Mouse (Mus musculus) neutrophil, adult 5-6 weeks (primary cell): ENCODE data around the gene Snx10. TPM values are rescaled to one million over a fixed set of nuclear protein-coding genes. Genes with fewer than 3 reads are reported as not detected.

ENCODE experiments used
- ATAC-seq: fragments of 151-379, 151-347 bp; 2 replicates; pipeline ENCODE4 v1.8.0; 2017; ENCODE audit warnings: mild to moderate bottlenecking, moderate TSS enrichment; ENCODE audit not compliant: insufficient number of reproducible peaks, poor library complexity, low FRiP score, severe bottlenecking; ENCODE audit errors: extremely low read depth
- total RNA-seq: library from RNA; stranded (forward); fragments of 200-1000 nt; gene quantifications from 2 replicates; pipeline ENCODE4 v1.2.3, GENCODE M21; 2017

Gene Snx10
- total RNA-seq, 1 experiment from 2014 or later, result 49.2 TPM

GRCm38 (mm10) chr6:51626843-51627242 is 103.1 kb downstream of the Snx10 start:
- no peak for ATAC-seq

- no peak for ATAC-seq
Measured at GRCm38 (mm10) chr6:51629671-51630070, 106.0 kb downstream of the Snx10 start.

- ATAC-seq, result no peak
Measured at GRCm38 (mm10) chr6:51630184-51630583, 106.5 kb downstream of the Snx10 start.

GRCm38 (mm10) chr6:51632928-51633662 is 109.4 kb downstream of the Snx10 start:
- no peak for ATAC-seq

GRCm38 (mm10) chr6:51633663-51634362 is 110.1 kb downstream of the Snx10 start:
- no peak for ATAC-seq

GRCm38 (mm10) chr6:51636019-51636568 is 112.4 kb downstream of the Snx10 start:
- ATAC-seq, result peak; percentile 67

Other genes with a start within 250 kb of the Snx10 start
- 0.70 TPM in 1 of 2 replicates, not detected in the other for gene Nfe2l3, start 91.2 kb upstream of the Snx10 start, total RNA-seq
- 1,724 and 1,899 TPM in 2 replicates for gene Hnrnpa2b1, start 54.0 kb upstream of the Snx10 start, total RNA-seq
- 120 and 135 TPM in 2 replicates for gene Cbx3, start 53.5 kb upstream of the Snx10 start, total RNA-seq